Mouse (Mus musculus): ENCODE measurements around the gene Wnt7a. TPM values are rescaled to one million over a fixed set of nuclear protein-coding genes. Genes with fewer than 3 reads are reported as not detected.

The Wnt7a gene
- total RNA-seq, 2 experiments from 2014 or later, result 0.07 TPM; not detected in 1

DNA sequence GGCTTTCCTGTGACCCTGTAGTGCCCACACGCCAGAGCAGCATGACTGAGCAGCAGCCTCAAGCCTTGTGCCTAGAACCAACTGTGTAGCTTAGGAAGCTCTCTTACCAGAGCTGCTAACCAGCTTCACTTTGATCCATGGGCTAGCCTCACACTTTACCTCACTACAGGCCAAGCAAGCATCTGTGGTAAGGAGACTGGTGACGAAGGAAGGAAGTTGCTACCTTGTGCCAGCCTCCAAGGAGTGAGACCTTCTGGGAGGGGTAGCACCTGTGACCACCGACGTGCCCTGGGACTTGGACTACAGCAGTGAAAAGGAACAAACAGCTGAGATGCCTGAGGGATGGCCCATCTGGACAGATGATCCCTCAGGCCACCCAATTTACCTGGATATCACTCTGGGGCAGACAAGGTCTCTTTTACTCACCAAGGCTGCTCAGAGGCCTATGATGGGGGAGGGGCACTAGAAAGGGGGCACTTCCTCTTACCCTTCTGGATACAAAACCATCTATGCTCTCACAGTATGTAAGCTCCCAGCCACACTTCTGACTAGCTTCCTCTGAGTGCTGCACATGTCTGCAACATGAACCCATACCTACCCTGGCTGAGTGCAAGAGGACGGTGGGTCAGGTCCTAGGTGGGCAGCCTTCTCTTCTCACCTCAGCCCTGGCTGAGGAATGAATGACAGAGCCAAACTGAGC, 18.5 kb downstream of the Wnt7a start:
- DNase-seq, result no peak
- intact Hi-C loops (cut with DNase I), result no loop called here

DNA sequence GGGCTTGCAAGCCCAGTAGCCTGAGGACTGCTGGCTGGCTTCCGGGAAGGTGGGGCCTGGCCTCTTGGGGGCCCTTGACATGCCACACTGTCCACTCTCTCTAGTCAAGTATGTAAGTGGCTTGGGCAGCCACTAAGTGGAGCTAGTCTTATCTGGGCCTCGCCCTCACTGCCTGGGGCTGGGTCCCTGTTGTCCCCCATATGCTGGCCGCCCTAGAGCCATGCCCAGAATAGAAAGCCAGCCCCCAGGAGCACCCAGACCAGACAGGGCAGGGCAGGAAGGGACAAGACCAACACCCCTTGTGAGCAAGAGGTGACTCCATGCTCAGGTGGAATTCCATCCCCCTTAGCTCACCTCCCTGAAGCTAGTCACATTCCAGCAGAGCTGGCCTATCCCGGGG, 22.0 kb downstream of the Wnt7a start:
- peak in 1 of 2 experiments; percentile 14 for DNase-seq
- intact Hi-C loops (cut with DNase I), result no loop called here

GRCm38 (mm10) chr6:91384415-91384814, 26.7 kb downstream of the Wnt7a start:
- intact Hi-C loops (cut with DNase I), result no loop called here
- DNase-seq, result no peak

- DNase-seq, result no peak
- intact Hi-C loops (cut with DNase I), result no loop called here
Measured at GRCm38 (mm10) chr6:91383871-91384270, 27.3 kb downstream of the Wnt7a start.

- intact Hi-C loops (cut with DNase I), result no loop called here
- no peak for DNase-seq
Measured at GRCm38 (mm10) chr6:91383303-91383702, 27.9 kb downstream of the Wnt7a start.

GRCm38 (mm10) chr6:91379871-91380270, 31.3 kb downstream of the Wnt7a start:
- DNase-seq, result no peak
- intact Hi-C loops (cut with DNase I), result no loop called here

GRCm38 (mm10) chr6:91379266-91379665, 31.9 kb downstream of the Wnt7a start:
- DNase-seq, result no peak
- intact Hi-C loops (cut with DNase I), result no loop called here

GRCm38 (mm10) chr6:91372977-91373376, 38.2 kb downstream of the Wnt7a start:
- no peak for DNase-seq
- intact Hi-C loops (cut with DNase I), result no loop called here

- no peak for DNase-seq
- intact Hi-C loops (cut with DNase I), result no loop called here
Measured at GRCm38 (mm10) chr6:91372586-91372971, 38.6 kb downstream of the Wnt7a start.

DNA sequence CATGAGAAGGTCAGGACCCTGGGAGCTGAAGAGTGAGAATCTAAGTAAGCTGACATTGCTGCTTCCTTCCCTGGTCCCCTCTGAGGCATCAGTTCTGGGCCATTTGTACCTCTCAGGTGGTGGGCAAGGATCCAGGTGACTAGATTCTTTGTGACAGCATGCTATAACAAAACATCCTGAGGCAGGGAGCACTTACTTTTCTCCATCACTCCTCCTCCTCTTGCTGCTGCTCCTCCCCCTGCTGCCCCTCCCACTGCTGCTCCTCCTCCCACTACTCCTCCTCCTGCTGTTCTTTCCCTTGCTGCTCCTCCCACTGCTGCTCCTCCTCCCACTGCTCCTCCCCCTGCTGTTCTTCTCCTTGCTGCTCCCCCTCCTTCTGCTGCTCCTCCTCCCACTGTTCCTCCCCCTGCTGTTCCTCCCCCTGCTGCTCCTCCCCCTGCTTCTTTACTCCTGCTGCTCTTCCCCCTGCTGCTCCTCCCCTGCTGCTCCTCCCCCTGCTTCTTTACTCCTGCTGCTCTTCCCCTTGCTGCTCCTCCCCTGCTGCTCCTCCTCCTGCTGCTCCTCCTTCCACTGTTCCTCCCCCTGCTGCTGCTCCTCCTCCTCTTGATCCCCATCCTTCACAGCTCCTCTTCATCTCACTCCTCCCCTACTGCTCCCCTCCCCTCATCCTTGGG, 39.1 kb downstream of the Wnt7a start:
- intact Hi-C loops (cut with DNase I), result no loop called here
- no peak for DNase-seq

DNA sequence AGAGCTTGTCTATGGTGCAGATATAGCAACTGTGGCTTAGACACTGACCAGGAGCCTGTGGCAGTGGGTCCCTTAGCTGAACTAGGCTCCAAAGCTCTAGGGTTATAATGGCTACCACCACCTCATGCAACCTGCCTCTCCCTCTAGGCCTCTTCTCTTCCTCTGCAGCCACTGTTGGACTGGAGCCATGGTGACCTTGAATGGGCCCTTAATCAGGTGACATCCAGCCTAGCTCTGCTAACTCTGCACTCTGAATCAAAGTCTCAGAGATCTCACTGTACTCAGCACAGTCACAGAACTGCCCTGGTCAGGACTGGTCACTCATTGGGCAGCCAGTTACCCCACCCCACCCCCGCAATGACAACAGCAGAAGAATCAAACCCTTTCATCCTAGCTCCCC, 44.4 kb downstream of the Wnt7a start:
- intact Hi-C loops (cut with DNase I), result no loop called here
- peak; percentile 18 to 47 for DNase-seq

DNA sequence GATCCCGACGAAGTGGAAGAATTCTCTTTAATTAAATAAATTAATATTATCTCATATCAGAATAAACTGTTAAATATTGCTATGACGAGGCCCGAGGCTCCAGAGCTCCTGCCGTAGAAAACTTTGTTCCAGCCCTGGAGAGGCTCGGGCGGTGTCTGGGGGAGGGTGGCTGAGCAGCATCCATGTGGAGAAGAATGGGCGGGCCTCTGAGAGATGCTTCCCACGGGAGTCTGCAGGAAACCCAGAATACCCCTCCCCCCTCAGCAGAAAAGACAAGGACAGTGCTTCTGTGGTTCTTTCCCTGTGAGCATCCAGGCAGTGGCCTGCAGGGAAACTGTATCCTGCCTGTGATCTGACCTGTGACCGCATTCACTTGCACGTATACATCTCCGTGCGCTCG, 45.7 kb downstream of the Wnt7a start:
- intact Hi-C loops (cut with DNase I), result no loop called here
- DNase-seq, result no peak

DNA sequence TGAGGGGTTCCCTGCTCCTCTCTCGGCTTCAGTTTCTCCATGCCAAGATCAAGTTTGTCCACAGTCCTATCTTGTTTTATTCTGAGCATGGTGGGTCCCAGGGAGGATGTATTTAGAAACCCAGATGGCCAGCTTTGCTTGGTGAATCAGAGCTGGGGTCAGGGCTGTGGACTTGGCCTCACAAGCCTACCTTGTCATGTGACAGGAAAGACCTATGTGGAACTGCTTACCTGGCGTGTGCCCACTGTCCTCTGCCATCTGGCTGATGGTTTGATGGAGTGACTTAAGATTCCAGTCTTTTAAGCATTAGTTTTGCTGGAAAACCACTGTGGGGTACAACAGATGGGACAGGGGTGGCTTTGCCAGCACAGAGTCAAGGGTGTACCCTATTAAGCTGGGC, 48.4 kb downstream of the Wnt7a start:
- DNase-seq, result no peak
- intact Hi-C loops (cut with DNase I), result no loop called here

DNA sequence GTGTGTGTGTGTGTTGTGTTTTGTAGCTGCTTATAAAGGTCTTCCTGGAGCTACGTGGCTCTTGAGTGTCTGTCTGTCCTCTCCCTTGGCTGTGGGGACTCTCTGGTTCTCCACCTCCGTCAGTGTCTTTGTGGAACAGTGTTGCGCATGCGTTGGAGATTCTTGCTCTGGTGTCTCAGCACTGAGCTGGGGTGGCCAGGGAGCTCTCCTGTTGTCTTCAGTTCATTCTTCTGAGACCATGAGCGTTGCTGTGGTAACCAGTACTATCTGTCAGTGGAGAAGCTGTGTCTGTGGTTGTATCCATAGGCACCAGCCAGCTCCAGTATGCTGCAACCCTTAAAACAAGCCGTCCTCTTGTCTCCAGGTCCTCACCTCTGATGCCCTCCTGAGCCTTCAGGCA, 50.2 kb downstream of the Wnt7a start:
- DNase-seq, result no peak
- intact Hi-C loops (cut with DNase I), result no loop called here

DNA sequence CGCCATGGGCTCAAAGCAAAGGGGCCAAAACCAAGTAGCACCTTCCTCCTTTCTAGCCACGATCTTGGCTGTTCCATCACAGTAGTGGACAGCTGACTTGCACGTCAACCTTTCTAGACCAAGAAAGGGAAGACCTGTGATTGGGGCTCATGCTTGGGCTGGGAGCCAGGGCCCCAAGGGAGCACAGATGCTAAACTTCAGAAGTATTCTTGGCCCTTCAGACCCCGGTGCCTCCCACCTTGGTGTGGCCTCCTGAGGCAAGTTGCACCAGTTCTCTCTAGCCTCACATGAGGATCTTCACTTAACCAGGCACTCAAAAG, 50.8 kb downstream of the Wnt7a start:
- intact Hi-C loops (cut with DNase I), result no loop called here
- no peak for DNase-seq

DNA sequence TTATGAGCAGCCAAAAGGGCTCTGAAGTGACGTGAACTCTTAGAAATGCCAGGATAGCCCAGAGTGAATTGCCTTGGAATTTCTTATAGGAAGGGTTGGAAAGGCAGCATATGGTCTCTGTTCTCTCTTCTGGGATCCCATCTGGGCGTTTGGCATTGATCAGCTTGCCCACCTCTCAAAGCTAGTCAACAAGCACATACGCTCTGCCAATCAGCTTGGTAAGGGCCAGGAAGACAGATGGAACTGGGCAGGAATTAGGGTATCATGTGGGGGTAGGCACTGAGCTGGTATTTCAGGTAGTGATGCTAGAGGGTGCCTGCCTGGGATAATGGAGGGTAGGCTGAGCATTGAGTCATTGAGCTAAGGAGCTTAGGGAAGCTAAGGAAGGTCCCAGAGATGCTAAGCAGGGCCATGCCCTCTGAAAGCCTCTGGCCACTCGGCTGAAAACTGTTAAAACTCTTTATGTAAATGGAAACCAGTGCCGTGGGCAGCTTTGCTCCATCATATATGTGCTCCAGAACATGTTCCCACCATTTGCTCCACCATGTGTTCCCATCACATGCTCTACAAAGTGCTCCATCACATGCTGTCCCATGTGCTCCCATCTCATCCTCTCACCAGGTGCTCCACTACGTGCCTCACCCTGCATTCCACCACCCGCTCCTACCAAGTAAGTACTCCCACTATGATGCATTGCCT, 51.3 kb downstream of the Wnt7a start:
- no peak for DNase-seq
- intact Hi-C loops (cut with DNase I), result no loop called here

DNA sequence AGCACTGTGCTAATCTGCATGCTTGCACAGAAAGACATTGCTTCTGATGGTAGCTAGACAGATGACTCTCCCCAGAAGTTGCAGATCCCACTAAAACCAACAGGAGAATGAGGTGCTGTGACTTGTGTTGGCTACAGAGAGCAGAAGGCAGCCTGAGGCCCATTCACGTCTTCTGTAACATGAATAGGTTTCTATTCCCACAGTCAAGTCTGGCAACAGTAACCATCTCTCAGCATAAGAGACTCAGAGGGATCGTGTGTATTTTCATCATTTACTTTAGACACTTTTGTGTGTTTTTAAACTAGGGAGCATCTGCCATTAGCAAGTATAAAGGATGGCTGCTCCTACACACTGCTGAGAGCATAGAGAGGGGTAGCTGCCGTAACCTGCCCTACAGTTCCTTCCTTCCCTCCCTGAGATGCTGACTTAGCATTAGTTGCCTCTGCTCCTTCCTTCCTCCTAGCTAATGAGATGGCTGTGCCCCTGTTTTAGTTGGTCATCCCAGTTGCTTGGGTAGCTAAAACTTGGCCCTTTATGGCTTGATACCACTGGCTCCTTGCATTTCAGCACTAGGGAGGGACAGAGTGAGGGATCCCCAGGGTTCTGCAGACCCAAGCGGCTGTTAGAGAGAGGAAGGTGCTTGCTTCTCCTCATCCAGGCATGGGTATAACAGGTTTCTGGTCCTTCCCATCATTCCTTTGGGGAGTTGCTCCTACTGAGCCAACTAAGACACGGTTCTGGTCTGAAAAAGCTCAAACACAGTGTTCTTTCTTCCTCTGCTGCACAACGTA, 52.1 kb downstream of the Wnt7a start:
- intact Hi-C loops (cut with DNase I), result no loop called here

GRCm38 (mm10) chr6:91358394-91358793, 52.8 kb downstream of the Wnt7a start:
- no peak for DNase-seq
- intact Hi-C loops (cut with DNase I), result no loop called here

More for the DNA sequence above, 52.1 kb downstream of the Wnt7a start:
- DNase-seq, result no peak

DNA sequence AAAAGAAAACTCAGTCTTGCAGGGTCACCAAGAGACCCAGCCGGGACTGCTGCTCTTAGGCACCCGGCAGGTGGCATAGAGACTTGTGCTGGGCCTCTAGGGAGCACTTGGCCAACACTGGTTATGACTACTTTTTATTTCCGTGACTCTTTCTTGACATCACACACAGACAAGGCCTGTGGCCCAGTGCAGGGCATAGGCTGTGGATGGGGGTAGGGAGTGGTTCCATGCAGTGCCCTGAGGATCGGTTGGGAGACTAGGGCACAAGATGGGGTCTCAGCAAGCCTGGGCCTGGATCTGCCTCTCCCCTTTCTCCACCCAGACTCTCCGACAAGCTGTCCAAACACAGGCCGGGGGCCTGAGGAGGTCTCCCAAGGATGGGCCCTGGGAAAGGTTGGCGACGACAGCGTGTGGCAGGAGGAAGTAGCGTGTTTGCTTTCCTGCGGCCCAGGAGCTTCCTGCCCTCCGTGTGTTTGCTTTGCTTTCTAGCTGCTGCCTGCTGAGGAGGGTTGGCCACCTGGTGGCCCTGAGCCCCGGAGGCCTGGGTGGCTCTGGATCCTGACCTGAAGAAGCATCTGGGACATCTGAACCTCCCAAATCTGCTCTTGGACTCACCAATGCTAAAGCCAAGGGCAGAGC, 53.8 kb downstream of the Wnt7a start:
- DNase-seq, result no peak
- intact Hi-C loops (cut with DNase I), result no loop called here

GRCm38 (mm10) chr6:91349620-91350019, 61.5 kb downstream of the Wnt7a start:
- DNase-seq, result no peak
- intact Hi-C loops (cut with DNase I), result no loop called here

DNA sequence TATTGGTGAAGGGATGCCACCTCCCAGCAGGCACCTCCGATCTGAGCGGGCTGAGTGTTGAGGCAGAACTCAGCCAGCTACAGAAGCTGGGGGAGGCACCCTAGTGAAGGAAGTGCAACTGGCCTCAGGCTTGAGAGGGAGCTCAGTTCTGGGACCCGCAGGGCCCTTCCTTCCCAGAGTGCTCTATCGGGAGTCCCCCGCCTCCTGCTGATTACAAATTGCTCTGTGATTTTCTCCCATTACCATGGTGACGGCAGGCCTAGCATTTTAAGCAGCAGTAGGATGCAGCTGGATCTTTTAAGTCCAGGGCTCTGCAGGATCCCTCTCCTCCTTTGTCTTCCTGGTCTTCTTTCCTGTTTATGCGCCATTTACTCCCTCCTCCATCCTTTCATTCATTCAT, 63.4 kb downstream of the Wnt7a start:
- intact Hi-C loops (cut with DNase I), result no loop called here
- DNase-seq, result no peak
